Mouse (Mus musculus) thymus, postnatal 10 days (tissue): Measurements from ENCODE around the gene Rpl5.
"Not testable (repeated sequence)": the region's sequence is repeated elsewhere in the genome, so short reads cannot be mapped to it uniquely, and the experiment has no call there.

Experiments used
- DNase-seq, 2 experiments: peaks; one replicate each; pipeline ENCODE4 v3.0.0; 2021; ENCODE audit warnings: low spot score in 2 of 2

The Rpl5 gene

GRCm38 (mm10) chr5:107896265-107896664 lies 4.0 kb upstream of the Rpl5 start:
- DNase-seq, result no peak

- peak; percentile 22 to 29 for DNase-seq
Observed at GRCm38 (mm10) chr5:107901014-107901615, 813 bp downstream of the Rpl5 start.

- no peak for DNase-seq
Observed at GRCm38 (mm10) chr5:107904325-107904724, 4.0 kb downstream of the Rpl5 start.

GRCm38 (mm10) chr5:107908514-107909110 lies 8.3 kb downstream of the Rpl5 start:
- no peak for DNase-seq

GRCm38 (mm10) chr5:107909668-107910067 lies 9.4 kb downstream of the Rpl5 start:
- no peak for DNase-seq

GRCm38 (mm10) chr5:107910084-107910616 lies 9.8 kb downstream of the Rpl5 start:
- DNase-seq, result no peak

- no peak for DNase-seq
Observed at GRCm38 (mm10) chr5:107911012-107911411, 10.7 kb downstream of the Rpl5 start.

- DNase-seq, result no peak
Observed at GRCm38 (mm10) chr5:107915280-107915679, 15.0 kb downstream of the Rpl5 start.

GRCm38 (mm10) chr5:107921400-107922252 lies 21.3 kb downstream of the Rpl5 start:
- DNase-seq, result peak in 1 of 2 experiments; percentile 70

GRCm38 (mm10) chr5:107922836-107923235 lies 22.5 kb downstream of the Rpl5 start:
- DNase-seq, result no peak

- no peak for DNase-seq
Observed at GRCm38 (mm10) chr5:107924564-107924963, 24.3 kb downstream of the Rpl5 start.

GRCm38 (mm10) chr5:107926550-107927249 lies 26.4 kb downstream of the Rpl5 start:
- peak; percentile 59 to 64 for DNase-seq

- peak in 1 of 2 experiments; percentile 11 for DNase-seq
Observed at GRCm38 (mm10) chr5:107932556-107932955, 32.3 kb downstream of the Rpl5 start.

GRCm38 (mm10) chr5:107933202-107933974 lies 33.1 kb downstream of the Rpl5 start:
- no peak for DNase-seq

- DNase-seq, result no peak
Observed at GRCm38 (mm10) chr5:107934770-107935543, 34.7 kb downstream of the Rpl5 start.

GRCm38 (mm10) chr5:107936625-107937389 lies 36.5 kb downstream of the Rpl5 start:
- DNase-seq, result no peak

- DNase-seq, result not testable (repeated sequence)
Observed at GRCm38 (mm10) chr5:107938483-107938882, 38.2 kb downstream of the Rpl5 start.

- no peak for DNase-seq
Observed at GRCm38 (mm10) chr5:107938886-107939285, 38.6 kb downstream of the Rpl5 start.

- no peak for DNase-seq
Observed at GRCm38 (mm10) chr5:107939701-107940100, 39.4 kb downstream of the Rpl5 start.
